Mouse (Mus musculus) CH12.LX (cell line): ENCODE measurements around the gene Rbms2. TPM values are rescaled to one million over a fixed set of nuclear protein-coding genes. Genes with fewer than 3 reads are reported as not detected.

Source experiments
- DNase-seq: peaks from one replicate; pipeline ENCODE4 v3.0.0-alpha.2; 2013; ENCODE audit errors: extremely low read depth
- H3K27ac ChIP-seq: 2 replicates; pipeline ENCODE4 v1.5.1; 2012; ENCODE audit warnings: low read depth, mild to moderate bottlenecking, control low read depth, moderate library complexity; ENCODE audit not compliant: insufficient read depth
- H3K27me3 ChIP-seq: replicated peaks from 2 replicates; pipeline ENCODE3; 2012; ENCODE audit warnings: inconsistent platforms
- H3K36me3 ChIP-seq, 2 experiments: replicated peaks in 1 of 2; 2 replicates each; pipeline versions ENCODE3 to v1.6.1; 2012; ENCODE audit warnings: inconsistent platforms in 1 of 2, low read length in 1 of 2, mild to moderate bottlenecking in 1 of 2, mixed read lengths in 1 of 2, moderate library complexity in 1 of 2; ENCODE audit not compliant: control insufficient read depth in 1 of 2, insufficient read depth in 1 of 2
- H3K4me1 ChIP-seq, 2 experiments: 2 replicates each; pipeline ENCODE4 v1.6.1; 2012; ENCODE audit warnings: inconsistent platforms in 1 of 2, moderate library complexity in 1 of 2; ENCODE audit not compliant: insufficient read depth in 2 of 2, control insufficient read depth in 1 of 2
- H3K4me2 ChIP-seq: 2 replicates; pipeline ENCODE4 v1.6.1; 2012; ENCODE audit warnings: low read depth, mild to moderate bottlenecking, control low read depth; ENCODE audit not compliant: poor library complexity, insufficient read depth, severe bottlenecking
- H3K4me3 ChIP-seq, 3 experiments: fragments of 150-350 bp in 1 of 3; sonication (generic) in 1 of 3; replicated peaks in 1 of 3; 2 replicates each; pipeline versions ENCODE3 to v1.5.1; 2011 to 2012; ENCODE audit warnings: low read depth in 2 of 3, low read length in 2 of 3, mild to moderate bottlenecking in 2 of 3, moderate library complexity in 2 of 3, control low read depth in 1 of 3, improper control_type of control experiment in 1 of 3, inconsistent platforms in 1 of 3, mixed read lengths in 1 of 3; ENCODE audit not compliant: poor library complexity in 1 of 3
- H3K79me2 ChIP-seq: replicated peaks from 2 replicates; pipeline ENCODE4 v1.6.1; 2012; ENCODE audit warnings: mild to moderate bottlenecking, moderate library complexity; ENCODE audit not compliant: control insufficient read depth, poor library complexity, insufficient read depth, severe bottlenecking; ENCODE audit errors: extremely low read depth
- H3K9ac ChIP-seq: 2 replicates; pipeline ENCODE4 v1.6.1; 2012; ENCODE audit warnings: low read depth, mild to moderate bottlenecking, control low read depth, moderate library complexity; ENCODE audit not compliant: insufficient read depth
- H3K9me3 ChIP-seq: replicated peaks from 2 replicates; pipeline ENCODE3; 2012; ENCODE audit warnings: low read length, inconsistent platforms, mixed read lengths
- BHLHE40 ChIP-seq: IDR thresholded peaks from 2 replicates; pipeline ENCODE4 v1.6.1; 2011; ENCODE audit warnings: mild to moderate bottlenecking, low read depth, low read length, improper control_type of control experiment
- CHD1 ChIP-seq: IDR thresholded peaks from 2 replicates; pipeline ENCODE4 v1.6.1; 2012; ENCODE audit warnings: low read depth, low read length, improper control_type of control experiment, inconsistent platforms
- CHD2 ChIP-seq: IDR thresholded peaks from 2 replicates; pipeline ENCODE4 v1.6.1; 2011; ENCODE audit warnings: low read length, improper control_type of control experiment
- CTCF ChIP-seq, 2 experiments: IDR thresholded peaks in 1 of 2; conservative IDR thresholded peaks in 1 of 2; 2 replicates each; pipeline ENCODE4 v1.5.1; 2011 to 2012; ENCODE audit warnings: low read depth in 2 of 2, low read length in 2 of 2, improper control_type of control experiment in 1 of 2, inconsistent platforms in 1 of 2, mild to moderate bottlenecking in 1 of 2, moderate library complexity in 1 of 2
- E2F4 ChIP-seq: IDR thresholded peaks from 2 replicates; pipeline ENCODE4 v1.6.1; 2011; ENCODE audit warnings: low read depth, low read length, improper control_type of control experiment; ENCODE audit not compliant: insufficient replicate concordance
- ELF1 ChIP-seq: IDR thresholded peaks from 2 replicates; pipeline ENCODE4 v1.6.1; 2014; ENCODE audit warnings: low read depth, mild to moderate bottlenecking, inconsistent platforms, low read length, improper control_type of control experiment
- EP300 ChIP-seq: IDR thresholded peaks from 2 replicates; pipeline ENCODE4 v1.6.1; 2011; ENCODE audit warnings: low read length, improper control_type of control experiment
- ETS1 ChIP-seq: conservative IDR thresholded peaks from 2 replicates; pipeline ENCODE4 v1.6.1; 2012; ENCODE audit warnings: low read depth, mild to moderate bottlenecking, inconsistent platforms, low read length, improper control_type of control experiment, moderate library complexity
- GABPA ChIP-seq: IDR thresholded peaks from 2 replicates; pipeline ENCODE4 v1.6.1; 2012; ENCODE audit warnings: low read depth, low read length, improper control_type of control experiment, inconsistent platforms; ENCODE audit not compliant: insufficient replicate concordance
- HCFC1 ChIP-seq: IDR thresholded peaks from 2 replicates; pipeline ENCODE4 v1.6.1; 2012; ENCODE audit warnings: low read depth, mild to moderate bottlenecking, inconsistent platforms, low read length, improper control_type of control experiment
- IRF4 ChIP-seq: IDR thresholded peaks from 2 replicates; pipeline ENCODE4 v1.6.1; 2014; ENCODE audit warnings: low read depth, mild to moderate bottlenecking, inconsistent platforms, low read length, improper control_type of control experiment
- JUN ChIP-seq: IDR thresholded peaks from 2 replicates; pipeline ENCODE4 v1.6.1; 2011; ENCODE audit warnings: low read depth, mild to moderate bottlenecking, low read length, improper control_type of control experiment, moderate library complexity; ENCODE audit not compliant: insufficient read depth
- JUND ChIP-seq: conservative IDR thresholded peaks from 2 replicates; pipeline ENCODE4 v1.6.1; 2011; ENCODE audit warnings: low read depth, low read length, improper control_type of control experiment
- KAT2A ChIP-seq: IDR thresholded peaks from 2 replicates; pipeline ENCODE4 v1.6.1; 2012; ENCODE audit warnings: low read length, improper control_type of control experiment, inconsistent platforms; ENCODE audit not compliant: insufficient replicate concordance
- MAFK ChIP-seq: IDR thresholded peaks from 2 replicates; pipeline ENCODE4 v1.6.1; 2011; ENCODE audit warnings: low read length, improper control_type of control experiment; ENCODE audit not compliant: insufficient replicate concordance
- MAX ChIP-seq: IDR thresholded peaks from 2 replicates; pipeline ENCODE4 v1.6.1; 2011; ENCODE audit warnings: low read length, improper control_type of control experiment
- MAZ ChIP-seq: IDR thresholded peaks from 2 replicates; pipeline ENCODE4 v1.6.1; 2012; ENCODE audit warnings: low read depth, mild to moderate bottlenecking, inconsistent platforms, low read length, improper control_type of control experiment, moderate library complexity
- MEF2A ChIP-seq: IDR thresholded peaks from 2 replicates; pipeline ENCODE4 v1.6.1; 2014; ENCODE audit warnings: low read depth, mild to moderate bottlenecking, inconsistent platforms, low read length, improper control_type of control experiment, borderline replicate concordance
- MXI1 ChIP-seq: IDR thresholded peaks from 2 replicates; pipeline ENCODE4 v1.6.1; 2011; ENCODE audit warnings: mild to moderate bottlenecking, low read depth, low read length, improper control_type of control experiment
- MYC ChIP-seq: IDR thresholded peaks from 2 replicates; pipeline ENCODE4 v1.6.1; 2011; ENCODE audit warnings: low read depth, mild to moderate bottlenecking, improper control_type of control experiment, low read length
- NELFE ChIP-seq: IDR thresholded peaks from 2 replicates; pipeline ENCODE4 v1.6.1; 2011; ENCODE audit warnings: low read depth, low read length, improper control_type of control experiment
- NRF1 ChIP-seq: IDR thresholded peaks from 2 replicates; pipeline ENCODE4 v1.6.1; 2014; ENCODE audit warnings: low read depth, mild to moderate bottlenecking, inconsistent platforms, low read length, improper control_type of control experiment, moderate library complexity
- PAX5 ChIP-seq: IDR thresholded peaks from 2 replicates; pipeline ENCODE4 v1.6.1; 2012; ENCODE audit warnings: low read length, inconsistent platforms, mixed read lengths
- POLR2A ChIP-seq: IDR thresholded peaks from 2 replicates; pipeline ENCODE4 v1.6.1; 2011; ENCODE audit warnings: low read depth, mild to moderate bottlenecking, improper control_type of control experiment, low read length
- POLR2AphosphoS2 ChIP-seq: IDR thresholded peaks from 2 replicates; pipeline ENCODE4 v1.6.1; 2011; ENCODE audit warnings: low read depth, low read length, improper control_type of control experiment
- RAD21 ChIP-seq: IDR thresholded peaks from 2 replicates; pipeline ENCODE4 v1.6.1; 2011; ENCODE audit warnings: low read depth, mild to moderate bottlenecking, low read length, improper control_type of control experiment, moderate library complexity
- RCOR1 ChIP-seq: conservative IDR thresholded peaks from 2 replicates; pipeline ENCODE4 v1.6.1; 2012; ENCODE audit warnings: low read depth, mild to moderate bottlenecking, inconsistent platforms, low read length, improper control_type of control experiment
- SIN3A ChIP-seq: IDR thresholded peaks from 2 replicates; pipeline ENCODE4 v1.6.1; 2012; ENCODE audit warnings: low read length, improper control_type of control experiment, inconsistent platforms
- SMC3 ChIP-seq: IDR thresholded peaks from 2 replicates; pipeline ENCODE4 v1.6.1; 2011; ENCODE audit warnings: low read depth, low read length, improper control_type of control experiment
- TBP ChIP-seq: conservative IDR thresholded peaks from 2 replicates; pipeline ENCODE4 v1.6.1; 2011; ENCODE audit warnings: low read depth, low read length, improper control_type of control experiment
- TCF12 ChIP-seq: IDR thresholded peaks from 2 replicates; pipeline ENCODE4 v1.6.1; 2014; ENCODE audit warnings: low read depth, mild to moderate bottlenecking, inconsistent platforms, low read length, improper control_type of control experiment
- UBTF ChIP-seq: IDR thresholded peaks from 2 replicates; pipeline ENCODE4 v1.6.1; 2012; ENCODE audit warnings: low read depth, mild to moderate bottlenecking, inconsistent platforms, low read length, improper control_type of control experiment, moderate library complexity
- USF1 ChIP-seq: IDR thresholded peaks from 2 replicates; pipeline ENCODE4 v1.6.1; 2014; ENCODE audit warnings: low read depth, mild to moderate bottlenecking, inconsistent platforms, low read length, improper control_type of control experiment
- USF2 ChIP-seq: conservative IDR thresholded peaks from 2 replicates; pipeline ENCODE4 v1.6.1; 2011; ENCODE audit warnings: low read depth, low read length, improper control_type of control experiment
- ZC3H11A ChIP-seq: IDR thresholded peaks from 2 replicates; pipeline ENCODE4 v1.6.1; 2012; ENCODE audit warnings: low read depth, mild to moderate bottlenecking, inconsistent platforms, low read length, improper control_type of control experiment
- ZKSCAN1 ChIP-seq: IDR thresholded peaks from 2 replicates; pipeline ENCODE4 v1.6.1; 2012; ENCODE audit warnings: low read depth, inconsistent platforms, low read length, improper control_type of control experiment, borderline replicate concordance
- ZMIZ1 ChIP-seq: IDR thresholded peaks from 2 replicates; pipeline ENCODE4 v1.6.1; 2012; ENCODE audit warnings: low read depth, mild to moderate bottlenecking, inconsistent platforms, low read length, improper control_type of control experiment
- ZNF384 ChIP-seq: IDR thresholded peaks from 2 replicates; pipeline ENCODE4 v1.6.1; 2012; ENCODE audit warnings: low read depth, low read length, improper control_type of control experiment, inconsistent platforms
- dilution Hi-C: fragments of 300-500 bp; cut with MboI; formaldehyde crosslinking; loops from 2 replicates; pipeline ENCODE4 v1.14.3; 2020; ENCODE audit warnings: low sequenced_read_pairs; ENCODE audit not compliant: extremely low pct_unique_long_range_greater_than_20kb, extremely low pct_ligation_motif_present
- in situ Hi-C: fragments of 300-500 bp; cut with MboI; formaldehyde crosslinking; loops from 3 replicates; pipeline ENCODE4 v1.14.3; 2019; ENCODE audit warnings: low sequenced_read_pairs, low pct_ligation_motif_present, low pct_unique_long_range_greater_than_20kb, mixed read lengths
- polyA plus RNA-seq: library from polyadenylated mRNA; unstranded; fragments of >175 nt; gene quantifications from 2 replicates; pipeline ENCODE4 v1.2.1, GENCODE M21; 2012; ENCODE audit warnings: low read depth; ENCODE audit not compliant: insufficient read length
- total RNA-seq, 2 experiments: library from RNA; depleted of rRNA; stranded (reverse); fragments of 300-350 nt in 1 of 2; fragments of >200 nt in 1 of 2; gene quantifications; 2 replicates each; pipeline ENCODE4 v1.2.3; 2012 to 2014

The Rbms2 gene
- total and polyA plus RNA-seq, 3 experiments: 9.1 to 36.6 (median 9.8) TPM

- Histone ChIP-seq H3K9me3 (no peaks in the 10 kb centered on the region), H3K4me2 (peak within 1 kb of the TSS; percentile 53), H3K4me1 (peaks cover 3 to 32% of the 10 kb centered on the region in 2 experiments; a peak in 3 of 4 replicates), H3K4me3 (peak within 1 kb of the TSS; percentile 94 to 98 (median 97)), H3K79me2 (peaks cover 35% of the 10 kb centered on the region), H3K27ac (peak within 1 kb of the TSS; percentile 58; the same call in 1 of the 2 replicates), H3K36me3 (peaks cover 25 to 39% of the 10 kb centered on the region in 2 experiments), H3K9ac (peak within 1 kb of the TSS; percentile 99), H3K27me3 (no peaks in the 10 kb centered on the region)
- dilution Hi-C loops: no loop called here
- TF ChIP-seq NELFE: peak; percentile 92
- no peak for TF ChIP-seq EP300
- no peak; the same call in 1 of the 2 replicates for TF ChIP-seq RCOR1
- TF ChIP-seq MYC: peak; percentile 56; the same call in 1 of the 2 replicates
- TF ChIP-seq GABPA: no peak; the same call in 1 of the 2 replicates
- TF ChIP-seq PAX5: no peak
- TF ChIP-seq SMC3: no peak
- no peak for TF ChIP-seq ZKSCAN1
- TF ChIP-seq TBP: peak; percentile 94
- peak; percentile 64 for TF ChIP-seq ELF1
- no peak for TF ChIP-seq ZC3H11A
- TF ChIP-seq MAFK: no peak
- TF ChIP-seq CTCF (conservative IDR thresholded peaks at IDR 0.05 in 1 of 2, IDR thresholded peaks at IDR 0.05 in 1 of 2; ENCODE audit: low read depth in 2 of 2, low read length in 2 of 2): no peak
- TF ChIP-seq TCF12: peak; percentile 94
- TF ChIP-seq ETS1: no peak
- TF ChIP-seq ZNF384: peak; percentile 62
- no peak for TF ChIP-seq JUN
- no peak for TF ChIP-seq RAD21
- no peak; the same call in 1 of the 2 replicates for TF ChIP-seq IRF4
- TF ChIP-seq CHD1: no peak; the same call in 1 of the 2 replicates
- TF ChIP-seq JUND: no peak
- TF ChIP-seq USF1: no peak
- no peak for TF ChIP-seq E2F4
- TF ChIP-seq UBTF: no peak
- peak; percentile 94 for TF ChIP-seq MAZ
- peak; percentile 99 for TF ChIP-seq CHD2
- peak; percentile 97 for TF ChIP-seq POLR2A
- peak; percentile 48; the same call in 1 of the 2 replicates for TF ChIP-seq MAX
- TF ChIP-seq SIN3A: peak; percentile 81
- TF ChIP-seq HCFC1: peak; percentile 81
- peak; percentile 91 for TF ChIP-seq ZMIZ1
- TF ChIP-seq NRF1: peak; percentile 69
- peak; percentile 89 for TF ChIP-seq KAT2A
- peak; percentile 97 for TF ChIP-seq POLR2AphosphoS2
- peak; percentile 50; the same call in 1 of the 2 replicates for TF ChIP-seq MXI1
- TF ChIP-seq BHLHE40: no peak
- no peak; the same call in 1 of the 2 replicates for TF ChIP-seq MEF2A
- TF ChIP-seq USF2: no peak
- DNase-seq: peak; percentile 99
- in situ Hi-C loops: no loop called here
These were observed 97.1 kb downstream of the Rbms2 start, which contains the start of gene Atp5b for GRCm38 (mm10) chr10:128082880-128083421. Gene Atp5b (plus strand): TSS chr10:128083273.
